Mouse (Mus musculus): ENCODE measurements at regions not wholly inside any gene's neighbourhood (a gene's known extent, or its start where the extent isn't known, plus 50 kb on each side); places are given as distances from the start of the nearest gene placed in this dataset.

DNA sequence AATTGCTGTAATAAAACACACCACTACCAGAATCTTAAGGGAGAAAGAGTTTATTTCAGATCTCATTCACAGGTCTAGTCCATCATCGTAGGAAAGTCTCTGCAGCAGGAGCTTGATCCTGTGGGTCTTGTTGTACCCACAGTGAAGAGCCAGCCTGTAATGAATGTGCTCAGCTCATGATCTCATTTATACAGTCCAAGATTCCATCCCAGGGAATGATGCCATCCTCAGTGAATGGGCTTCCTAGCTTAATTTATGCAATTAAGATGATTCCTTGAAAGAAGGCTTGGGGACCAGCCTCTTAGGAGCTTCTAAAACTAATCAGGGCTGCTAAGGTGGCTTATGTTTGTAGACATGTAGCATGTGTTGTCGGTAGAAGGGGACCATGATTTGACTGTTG lies 89.3 kb upstream of the Prmt6 start:
- TF ChIP-seq MAX (IDR thresholded peaks at IDR 0.05; ENCODE audit: low read depth), result no peak
- no peak for TF ChIP-seq POLR2A (IDR thresholded peaks at IDR 0.05; ENCODE audit: insufficient read length, low read depth)
- no peak for TF ChIP-seq CEBPB (IDR thresholded peaks at IDR 0.05; ENCODE audit: insufficient read depth, poor library complexity, severe bottlenecking)
- no peak for TF ChIP-seq TCF12 (IDR thresholded peaks at IDR 0.05; ENCODE audit: insufficient read depth, poor library complexity, severe bottlenecking)
- no peak for TF ChIP-seq E2F4 (IDR thresholded peaks at IDR 0.05; ENCODE audit: insufficient read depth)

Measured in myocyte (in vitro differentiated cells).